Mouse (Mus musculus) kidney, adult 2 months (tissue): Measurements from ENCODE around the gene Akip1. TPM values are rescaled to one million over a fixed set of nuclear protein-coding genes. Genes with fewer than 3 reads are reported as not detected.

Experiments
- DNase-seq: peaks from one replicate; pipeline ENCODE4 v3.0.0; 2021
- H3K27ac ChIP-seq: fragments of 200-500 bp; 2 replicates; pipeline ENCODE4 v1.5.1; 2012; ENCODE audit warnings: low read depth, low read length, control low read depth, inconsistent platforms; ENCODE audit not compliant: insufficient read depth
- H3K27me3 ChIP-seq: fragments of 200-500 bp; replicated peaks from 2 replicates; pipeline ENCODE4 v1.6.1; 2012; ENCODE audit warnings: mild to moderate bottlenecking, moderate library complexity, low read length, inconsistent platforms; ENCODE audit not compliant: control insufficient read depth, insufficient read depth
- H3K36me3 ChIP-seq: fragments of 200-500 bp; 2 replicates; pipeline ENCODE4 v1.6.1; 2012; ENCODE audit warnings: mild to moderate bottlenecking, moderate library complexity, low read length, inconsistent platforms; ENCODE audit not compliant: control insufficient read depth, insufficient read depth
- H3K4me1 ChIP-seq: fragments of 200-500 bp; 2 replicates; pipeline ENCODE4 v1.6.1; 2011; ENCODE audit warnings: low read length; ENCODE audit not compliant: control insufficient read depth, insufficient read depth
- H3K4me3 ChIP-seq: fragments of 200-500 bp; 2 replicates; pipeline ENCODE4 v1.5.1; 2011; ENCODE audit warnings: mild to moderate bottlenecking, low read depth, low read length, control low read depth; ENCODE audit not compliant: insufficient read depth
- CTCF ChIP-seq: fragments of 200-500 bp; conservative IDR thresholded peaks from 2 replicates; pipeline ENCODE4 v1.5.1; 2011; ENCODE audit warnings: low read depth, mild to moderate bottlenecking, control low read depth, low read length, moderate library complexity, mixed read lengths; ENCODE audit not compliant: insufficient read depth, insufficient read length
- POLR2A ChIP-seq: fragments of 200-500 bp; IDR thresholded peaks from one replicate; pipeline ENCODE4 v1.6.1; 2011; ENCODE audit warnings: low read depth, low read length, control low read depth
- WGBS: fragments of 180-500 bp; shearing (Covaris S2); methylation state at CpG from one replicate; pipeline ENCODE4 v1.1.7; 2018; 5-methylcytosine and 5-hydroxymethylcytosine counted together
- polyA plus RNA-seq: library from polyadenylated mRNA; depleted of rRNA; stranded (reverse); fragments of >200 nt; gene quantifications from 2 replicates; pipeline ENCODE4 v1.2.3, GENCODE M21; 2012; rRNA removed

Akip1 gene
- 24.7 and 29.8 TPM in 2 replicates for polyA plus RNA-seq

GRCm38 (mm10) chr7:109703190-109704015 lies at the start of gene Akip1, which contains the start of gene St5:
Gene Akip1, plus strand, starts transcription at chr7:109703690.
Gene St5, minus strand, starts transcription at chr7:109703605.
- WGBS = 2% methylated on average over 61 of the region's 61 CpGs
- peak within 1 kb of the TSS; percentile 74 for H3K27ac ChIP-seq
- H3K4me1 ChIP-seq = peaks cover 9% of the 10 kb centered on the region; the same call in 1 of the 2 replicates
- H3K36me3 ChIP-seq = no peaks in the 10 kb centered on the region; the same call in 1 of the 2 replicates
- no peak for TF ChIP-seq CTCF
- peak; percentile 40 for TF ChIP-seq POLR2A
- no peaks in the 10 kb centered on the region for H3K27me3 ChIP-seq
- DNase-seq = peak; percentile 97
- H3K4me3 ChIP-seq = peak within 1 kb of the TSS; percentile 91

DNA sequence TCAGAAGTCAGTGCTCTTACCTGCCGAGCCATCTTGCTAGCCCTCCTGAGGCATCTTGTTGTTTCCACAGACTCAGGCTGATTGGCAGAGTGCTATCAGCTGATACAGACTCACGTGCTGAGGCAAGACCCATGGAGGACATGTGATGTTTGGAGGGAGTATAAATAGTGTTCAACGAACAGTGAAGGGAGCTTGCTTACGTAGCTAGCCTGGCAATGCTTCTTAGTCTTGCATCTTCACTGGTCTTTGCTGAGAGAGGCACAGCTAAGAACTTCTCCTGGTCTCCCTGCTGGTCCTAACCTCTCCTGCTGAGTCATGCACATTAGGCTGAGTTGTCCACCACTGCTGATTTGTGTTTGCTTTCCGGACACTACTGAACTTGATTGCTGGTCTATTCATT lies 48.6 kb upstream of the Akip1 start:
- 57% methylated on average over 5 of the region's 5 CpGs for WGBS
- H3K27ac ChIP-seq = no peak overlapping the region
- no peaks in the 10 kb centered on the region for H3K4me1 ChIP-seq
- H3K4me3 ChIP-seq = no peak overlapping the region
- no peaks in the 10 kb centered on the region for H3K36me3 ChIP-seq
- H3K27me3 ChIP-seq = no peaks in the 10 kb centered on the region
- no peak for TF ChIP-seq CTCF
- TF ChIP-seq POLR2A = no peak
- no peak for DNase-seq

DNA sequence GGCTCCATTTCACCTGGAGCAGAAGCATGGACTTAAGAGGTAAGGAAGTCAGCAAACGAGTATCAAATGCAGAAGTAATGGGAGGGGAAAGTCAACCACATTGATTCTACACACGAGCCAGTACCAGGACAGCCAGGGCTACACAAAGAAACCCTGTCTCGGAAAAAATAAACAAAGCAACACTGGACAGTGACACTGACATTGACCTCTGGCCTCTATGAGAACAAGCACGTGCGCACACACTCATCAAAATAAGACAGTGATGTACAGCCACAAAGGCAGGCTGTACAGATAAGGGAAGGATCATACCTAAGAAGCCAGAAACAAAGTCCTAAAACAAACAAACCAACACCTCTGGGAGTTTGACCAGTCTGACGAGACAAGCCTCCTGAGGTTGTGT lies 45.6 kb upstream of the Akip1 start:
- TF ChIP-seq POLR2A (no peak), CTCF (no peak)
- Histone ChIP-seq H3K27ac (no peak overlapping the region), H3K27me3 (no peaks in the 10 kb centered on the region), H3K4me3 (no peak overlapping the region), H3K4me1 (no peaks in the 10 kb centered on the region), H3K36me3 (no peaks in the 10 kb centered on the region)
- WGBS = 33% methylated on average over 6 of the region's 6 CpGs
- DNase-seq = no peak

DNA sequence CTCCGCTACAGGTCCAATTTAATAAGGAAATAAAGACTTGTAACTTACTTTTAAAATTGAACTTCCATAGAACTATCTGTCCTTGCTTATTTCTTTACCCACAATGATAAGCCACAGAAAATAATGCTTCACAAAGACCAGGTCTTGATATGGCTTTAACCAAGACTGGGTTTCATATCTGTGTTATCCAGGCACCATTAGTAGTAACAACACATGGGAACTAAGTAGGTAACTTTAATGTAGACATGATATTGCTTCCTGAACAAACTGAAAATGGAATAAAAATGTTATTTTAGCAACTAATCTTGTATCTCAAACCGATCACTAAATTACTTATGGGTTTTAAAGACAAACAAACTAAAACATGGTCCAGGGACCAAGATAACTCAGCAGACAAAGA lies 44.2 kb upstream of the Akip1 start:
- DNase-seq = no peak
- H3K27me3 ChIP-seq = no peaks in the 10 kb centered on the region
- 92% methylated on average over 2 of the region's 2 CpGs for WGBS
- no peaks in the 10 kb centered on the region for H3K36me3 ChIP-seq
- no peak overlapping the region for H3K27ac ChIP-seq
- TF ChIP-seq CTCF (no peak), POLR2A (no peak)
- no peaks in the 10 kb centered on the region for H3K4me1 ChIP-seq
- no peak overlapping the region for H3K4me3 ChIP-seq

DNA sequence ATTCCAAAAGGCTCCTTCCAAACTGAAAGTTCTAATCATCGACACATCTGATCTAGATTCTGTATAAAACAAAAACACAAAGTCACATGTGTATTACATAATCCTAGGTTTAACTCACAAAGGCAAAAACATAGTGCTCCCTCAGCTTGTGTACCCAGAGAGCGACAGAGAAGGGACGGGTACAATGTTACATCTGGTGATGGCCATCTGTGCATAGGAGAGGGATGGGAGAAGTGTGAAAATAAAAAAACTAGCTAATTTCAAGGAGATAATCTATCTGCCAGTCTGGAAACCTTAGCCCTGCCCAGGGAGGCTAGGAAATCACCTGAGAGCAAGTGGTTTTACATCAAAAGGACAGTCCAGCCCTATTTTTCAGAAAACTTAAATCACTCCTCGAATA lies 40.9 kb upstream of the Akip1 start:
- 79% methylated on average over 4 of the region's 4 CpGs for WGBS
- TF ChIP-seq CTCF = no peak
- no peak for TF ChIP-seq POLR2A
- H3K27ac ChIP-seq = no peak overlapping the region
- no peak overlapping the region for H3K4me3 ChIP-seq
- no peaks in the 10 kb centered on the region for H3K27me3 ChIP-seq
- H3K36me3 ChIP-seq = no peaks in the 10 kb centered on the region
- H3K4me1 ChIP-seq = no peaks in the 10 kb centered on the region
- no peak for DNase-seq

- Histone ChIP-seq H3K27me3 (no peaks in the 10 kb centered on the region; the same call in 1 of the 2 replicates), H3K36me3 (no peaks in the 10 kb centered on the region), H3K4me3 (no peak overlapping the region), H3K4me1 (no peaks in the 10 kb centered on the region), H3K27ac (no peak overlapping the region)
- no peak for DNase-seq
- 79% methylated on average over 5 of the region's 5 CpGs for WGBS
- TF ChIP-seq POLR2A (no peak), CTCF (no peak)
Observed at GRCm38 (mm10) chr7:109666664-109667063, 36.8 kb upstream of the Akip1 start.

DNA sequence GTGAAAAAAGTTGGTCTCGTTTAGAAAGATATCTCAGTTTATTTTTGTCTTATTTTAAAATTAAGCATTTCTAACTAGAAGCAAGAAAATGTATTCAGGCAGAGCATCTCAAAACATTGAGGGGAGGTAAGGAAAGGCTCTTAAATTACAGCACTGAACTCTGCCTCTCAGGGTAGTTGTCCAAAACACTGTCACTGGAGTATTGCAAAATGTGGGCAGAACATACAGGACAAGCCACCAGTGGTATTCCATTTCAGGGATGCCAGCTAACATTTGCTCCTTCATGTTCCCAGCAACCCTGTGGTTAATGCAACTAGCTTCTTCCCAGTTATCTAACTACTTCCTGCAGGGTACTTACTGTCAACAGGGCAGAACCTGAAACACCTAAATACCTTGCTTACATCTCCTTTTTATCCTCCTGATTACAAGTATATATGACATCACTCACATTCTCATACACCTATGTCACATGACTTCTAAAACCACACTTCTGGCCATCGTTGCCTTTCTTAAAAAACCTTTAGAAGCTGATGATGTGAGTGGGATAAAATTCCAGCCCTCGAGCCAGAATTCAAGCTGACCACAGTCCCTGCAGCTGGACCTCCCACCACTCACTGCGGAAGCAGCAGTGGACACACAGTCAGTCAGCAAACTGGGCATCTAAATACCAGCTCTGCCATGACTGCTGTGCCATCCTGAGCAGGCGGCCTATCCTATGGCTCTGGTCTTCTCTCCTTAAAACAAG lies 33.9 kb upstream of the Akip1 start:
- no peak for DNase-seq
- no peak overlapping the region for H3K27ac ChIP-seq
- H3K36me3 ChIP-seq = no peaks in the 10 kb centered on the region
- TF ChIP-seq POLR2A = no peak
- TF ChIP-seq CTCF = no peak
- 68% methylated on average over 5 of the region's 5 CpGs for WGBS
- no peaks in the 10 kb centered on the region; the same call in 1 of the 2 replicates for H3K27me3 ChIP-seq
- no peaks in the 10 kb centered on the region for H3K4me1 ChIP-seq
- H3K4me3 ChIP-seq = peak overlapping the region; percentile 24; the same call in 1 of the 2 replicates
